Mouse (Mus musculus) limb, embryonic 10.5 days (tissue): ENCODE data around the gene Nell1. TPM values are rescaled to one million over a fixed set of nuclear protein-coding genes. Genes with fewer than 3 reads are reported as not detected.

ENCODE experiments used
- DNase-seq: peaks from one replicate; pipeline ENCODE4 v3.0.0-alpha.2; 2017; ENCODE audit warnings: low spot score
- H3K27ac ChIP-seq: fragments of 300-500 bp; sonication (generic); 2 replicates; pipeline ENCODE4 v1.5.1; 2016; ENCODE audit warnings: mild to moderate bottlenecking
- H3K27me3 ChIP-seq: fragments of 300-500 bp; sonication (generic); 2 replicates; pipeline ENCODE4 v1.6.1; 2016; ENCODE audit warnings: low read depth, mild to moderate bottlenecking; ENCODE audit not compliant: poor library complexity, severe bottlenecking
- H3K36me3 ChIP-seq: fragments of 300-500 bp; sonication (generic); 2 replicates; pipeline ENCODE4 v1.6.1; 2016; ENCODE audit warnings: mild to moderate bottlenecking, moderate library complexity
- H3K4me1 ChIP-seq: fragments of 300-500 bp; sonication (generic); 2 replicates; pipeline ENCODE4 v1.6.1; 2016
- H3K4me3 ChIP-seq: fragments of 300-500 bp; sonication (generic); 2 replicates; pipeline ENCODE4 v1.5.1; 2016; ENCODE audit warnings: mild to moderate bottlenecking, moderate library complexity
- H3K9me3 ChIP-seq: fragments of 300-500 bp; sonication (generic); replicated peaks from 2 replicates; pipeline ENCODE4 v1.6.1; 2016; ENCODE audit warnings: mild to moderate bottlenecking
- WGBS: fragments of 180-500 bp; shearing (Covaris S2); methylation state at CpG from one replicate; pipeline ENCODE4 v1.1.7; 2016; 5-methylcytosine and 5-hydroxymethylcytosine counted together
- polyA plus RNA-seq: library from polyadenylated mRNA; unstranded; fragments of >200 nt; fragmentation: Nextera tagmentation; extraction: Ambion mirVana; gene quantifications from 2 replicates; pipeline ENCODE4 v1.2.1, GENCODE M21; 2016

Nell1 gene
- polyA plus RNA-seq, 1 experiment from 2014 or later: 0.55 TPM

GRCm38 (mm10) chr7:49975441-49976121 lies 917 bp downstream of the Nell1 start:
- peaks cover 18% of the 10 kb centered on the region for H3K4me1 ChIP-seq
- peak overlapping the region; percentile 63 for H3K4me3 ChIP-seq
- WGBS: under 1% methylated on average over 40 of the region's 40 CpGs
- H3K36me3 ChIP-seq: no peaks in the 10 kb centered on the region
- peaks cover 92% of the 10 kb centered on the region for H3K27me3 ChIP-seq
- no peak overlapping the region for H3K27ac ChIP-seq
- DNase-seq: peak; percentile 47
- no peaks in the 10 kb centered on the region for H3K9me3 ChIP-seq

- H3K27me3 ChIP-seq: peaks cover 53% of the 10 kb centered on the region
- 14% methylated on average over 9 of the region's 9 CpGs for WGBS
Observed at GRCm38 (mm10) chr7:49981511-49982227, 7.0 kb downstream of the Nell1 start.

DNA sequence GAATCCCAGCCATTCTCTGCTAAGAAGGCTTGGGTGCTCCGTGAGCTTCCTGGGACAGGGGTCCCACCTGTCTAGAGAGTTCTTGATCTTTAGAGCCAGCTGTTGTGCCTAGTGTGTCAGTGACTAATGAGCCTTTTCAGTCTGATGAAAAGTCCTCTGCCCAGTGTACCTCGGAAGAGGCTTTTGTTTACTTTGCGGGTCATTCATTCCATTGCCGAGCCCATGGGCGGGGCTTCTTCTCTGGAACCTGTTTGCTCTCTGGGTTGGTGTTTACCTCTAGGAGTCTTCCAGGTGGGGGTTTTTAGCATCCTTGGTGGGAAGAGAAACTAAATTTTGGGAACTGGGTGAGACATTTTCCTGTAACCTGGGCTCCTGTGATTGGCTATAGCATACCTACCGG lies 10.0 kb downstream of the Nell1 start:
- no peaks in the 10 kb centered on the region for H3K36me3 ChIP-seq
- no peak overlapping the region for H3K27ac ChIP-seq
- 37% methylated on average over 6 of the region's 6 CpGs for WGBS
- H3K9me3 ChIP-seq: no peaks in the 10 kb centered on the region
- no peak for DNase-seq
- H3K4me3 ChIP-seq: no peak overlapping the region
- no peaks in the 10 kb centered on the region for H3K4me1 ChIP-seq
- peaks cover 24% of the 10 kb centered on the region for H3K27me3 ChIP-seq

More at GRCm38 (mm10) chr7:49981511-49982227, 7.0 kb downstream of the Nell1 start:
- Histone ChIP-seq H3K4me1 (no peaks in the 10 kb centered on the region), H3K36me3 (no peaks in the 10 kb centered on the region), H3K9me3 (no peaks in the 10 kb centered on the region), H3K4me3 (no peak overlapping the region), H3K27ac (no peak overlapping the region)
- DNase-seq: peak; percentile 33

DNA sequence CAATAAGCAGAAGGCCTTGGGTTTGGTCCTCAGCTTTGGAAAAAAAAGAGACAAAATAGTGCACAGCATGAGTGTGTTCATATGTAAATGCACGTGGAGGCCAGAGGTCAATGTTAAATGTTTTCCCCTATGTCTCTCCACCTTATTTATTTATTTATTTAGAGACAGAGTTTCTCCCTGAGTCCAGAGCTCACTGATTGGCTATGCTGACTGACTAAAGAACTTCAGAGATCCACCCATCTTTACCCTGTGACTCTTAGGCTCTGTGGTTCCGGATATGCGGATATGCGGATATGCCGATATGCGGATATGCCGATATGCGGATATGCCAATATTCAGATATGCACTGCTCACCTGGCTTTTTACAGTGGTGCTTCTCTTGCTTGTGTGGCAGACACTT lies 11.3 kb downstream of the Nell1 start:
- H3K27ac ChIP-seq: no peak overlapping the region
- H3K27me3 ChIP-seq: peaks cover 12% of the 10 kb centered on the region
- WGBS: 92% methylated on average over 8 of the region's 8 CpGs
- no peaks in the 10 kb centered on the region for H3K9me3 ChIP-seq
- DNase-seq: no peak
- H3K4me1 ChIP-seq: no peaks in the 10 kb centered on the region
- no peaks in the 10 kb centered on the region for H3K36me3 ChIP-seq
- no peak overlapping the region for H3K4me3 ChIP-seq

GRCm38 (mm10) chr7:49999321-49999720 lies 24.7 kb downstream of the Nell1 start:
- Histone ChIP-seq H3K27ac (no peak overlapping the region), H3K4me3 (no peak overlapping the region), H3K4me1 (no peaks in the 10 kb centered on the region), H3K36me3 (no peaks in the 10 kb centered on the region), H3K27me3 (no peaks in the 10 kb centered on the region), H3K9me3 (no peaks in the 10 kb centered on the region)
- DNase-seq: no peak
- WGBS: 88% methylated on average over 4 of the region's 4 CpGs

- no peak for DNase-seq
- no peaks in the 10 kb centered on the region for H3K27me3 ChIP-seq
- peaks cover 5% of the 10 kb centered on the region for H3K4me1 ChIP-seq
- no peak overlapping the region for H3K4me3 ChIP-seq
- H3K9me3 ChIP-seq: no peaks in the 10 kb centered on the region
- H3K36me3 ChIP-seq: no peaks in the 10 kb centered on the region
- WGBS: 64% methylated on average over 2 of the region's 2 CpGs
- H3K27ac ChIP-seq: no peak overlapping the region
Observed at GRCm38 (mm10) chr7:50005268-50005667, 30.6 kb downstream of the Nell1 start.

DNA sequence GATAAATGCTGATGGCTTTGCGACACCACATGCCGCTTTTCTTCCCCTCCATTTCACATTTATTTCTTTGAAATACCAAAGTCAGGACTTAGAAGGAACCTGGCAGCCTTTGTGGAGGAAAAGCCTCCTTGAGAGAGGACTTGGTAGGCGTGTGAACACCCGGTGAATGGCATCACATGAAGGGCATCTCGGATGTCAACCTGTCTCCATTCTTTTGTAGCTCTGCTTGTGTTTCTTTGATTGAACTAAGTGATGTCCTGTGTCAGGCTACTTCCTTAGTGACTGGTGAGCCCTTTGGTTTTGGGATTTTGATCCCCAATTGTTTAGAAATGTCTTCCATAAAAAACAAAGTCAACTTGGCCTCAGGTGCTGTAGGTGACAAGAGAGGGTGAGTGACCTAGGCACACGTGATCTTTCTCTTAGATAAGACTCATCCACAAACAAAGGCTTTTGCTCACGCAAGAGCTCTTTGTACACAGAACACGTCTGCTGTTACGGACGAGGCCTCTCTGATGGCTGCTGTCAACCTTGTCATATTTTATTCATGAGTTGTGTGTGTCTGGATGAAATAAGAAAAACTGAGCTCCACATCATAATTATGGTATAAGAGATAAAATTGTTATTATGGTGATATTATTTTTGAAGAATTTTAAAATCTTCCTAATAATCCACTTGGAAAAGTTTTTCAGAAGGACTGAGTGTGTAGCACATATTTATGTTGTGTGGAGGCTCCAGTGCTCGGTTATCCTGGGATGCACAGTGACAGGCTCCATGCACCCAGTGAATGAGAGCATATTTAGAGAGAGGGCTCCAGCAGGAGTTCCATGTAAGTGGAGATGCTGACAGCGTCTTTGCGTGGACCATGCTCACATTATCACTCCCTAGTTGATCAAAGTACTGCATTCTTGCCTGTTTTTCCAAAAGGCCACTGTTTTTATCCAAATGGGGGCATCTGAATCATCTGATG lies 60.8 kb downstream of the Nell1 start:
- Histone ChIP-seq H3K4me1 (no peaks in the 10 kb centered on the region), H3K4me3 (no peak overlapping the region), H3K27ac (no peak overlapping the region), H3K36me3 (no peaks in the 10 kb centered on the region), H3K27me3 (no peaks in the 10 kb centered on the region), H3K9me3 (no peaks in the 10 kb centered on the region)
- WGBS: 86% methylated on average over 13 of the region's 13 CpGs
- DNase-seq: no peak

- Histone ChIP-seq H3K4me3 (no peak overlapping the region), H3K36me3 (no peaks in the 10 kb centered on the region), H3K4me1 (peaks cover 5% of the 10 kb centered on the region; the same call in 1 of the 2 replicates), H3K27ac (no peak overlapping the region), H3K9me3 (no peaks in the 10 kb centered on the region), H3K27me3 (no peaks in the 10 kb centered on the region)
- 21% methylated on average over 6 of the region's 6 CpGs for WGBS
- no peak for DNase-seq
Observed at GRCm38 (mm10) chr7:50041112-50041511, 66.4 kb downstream of the Nell1 start.

- Histone ChIP-seq H3K4me3 (no peak overlapping the region), H3K27ac (no peak overlapping the region), H3K4me1 (no peaks in the 10 kb centered on the region), H3K36me3 (no peaks in the 10 kb centered on the region), H3K9me3 (no peaks in the 10 kb centered on the region), H3K27me3 (no peaks in the 10 kb centered on the region)
- WGBS: 87% methylated on average over 4 of the region's 4 CpGs
- no peak for DNase-seq
Observed at GRCm38 (mm10) chr7:50050144-50050543, 75.5 kb downstream of the Nell1 start.

DNA sequence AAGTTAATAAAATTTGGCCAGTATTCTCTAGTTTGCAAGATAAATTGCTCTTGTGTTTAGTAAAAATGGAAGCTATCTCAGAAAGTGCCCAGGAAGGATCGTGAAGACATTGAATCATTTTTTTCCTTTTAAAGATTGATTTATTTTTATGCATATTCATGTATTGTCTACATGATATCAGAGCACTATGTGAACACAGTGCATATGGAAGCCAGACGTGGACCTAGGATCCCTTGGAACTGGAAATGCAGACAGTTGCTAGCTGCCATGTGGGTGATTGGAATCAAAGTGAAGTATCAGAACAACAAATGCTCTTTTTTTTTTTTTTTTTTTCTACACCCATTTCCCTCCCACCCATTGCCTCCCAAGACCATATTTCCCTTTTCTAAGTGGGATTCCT lies 79.0 kb downstream of the Nell1 start:
- 91% methylated on average over 2 of the region's 2 CpGs for WGBS
- no peak for DNase-seq
- no peaks in the 10 kb centered on the region for H3K4me1 ChIP-seq

GRCm38 (mm10) chr7:50094461-50094860 lies 119.8 kb downstream of the Nell1 start:
- H3K4me1 ChIP-seq: no peaks in the 10 kb centered on the region
- no peaks in the 10 kb centered on the region for H3K27me3 ChIP-seq
- H3K36me3 ChIP-seq: no peaks in the 10 kb centered on the region
- no peak overlapping the region for H3K27ac ChIP-seq
- WGBS: 92% methylated on average over 5 of the region's 5 CpGs
- no peak for DNase-seq
- H3K9me3 ChIP-seq: no peaks in the 10 kb centered on the region
- H3K4me3 ChIP-seq: no peak overlapping the region

More for the DNA sequence above, 79.0 kb downstream of the Nell1 start:
- Histone ChIP-seq H3K4me3 (no peak overlapping the region), H3K27ac (no peak overlapping the region), H3K36me3 (no peaks in the 10 kb centered on the region), H3K9me3 (no peaks in the 10 kb centered on the region), H3K27me3 (no peaks in the 10 kb centered on the region)

DNA sequence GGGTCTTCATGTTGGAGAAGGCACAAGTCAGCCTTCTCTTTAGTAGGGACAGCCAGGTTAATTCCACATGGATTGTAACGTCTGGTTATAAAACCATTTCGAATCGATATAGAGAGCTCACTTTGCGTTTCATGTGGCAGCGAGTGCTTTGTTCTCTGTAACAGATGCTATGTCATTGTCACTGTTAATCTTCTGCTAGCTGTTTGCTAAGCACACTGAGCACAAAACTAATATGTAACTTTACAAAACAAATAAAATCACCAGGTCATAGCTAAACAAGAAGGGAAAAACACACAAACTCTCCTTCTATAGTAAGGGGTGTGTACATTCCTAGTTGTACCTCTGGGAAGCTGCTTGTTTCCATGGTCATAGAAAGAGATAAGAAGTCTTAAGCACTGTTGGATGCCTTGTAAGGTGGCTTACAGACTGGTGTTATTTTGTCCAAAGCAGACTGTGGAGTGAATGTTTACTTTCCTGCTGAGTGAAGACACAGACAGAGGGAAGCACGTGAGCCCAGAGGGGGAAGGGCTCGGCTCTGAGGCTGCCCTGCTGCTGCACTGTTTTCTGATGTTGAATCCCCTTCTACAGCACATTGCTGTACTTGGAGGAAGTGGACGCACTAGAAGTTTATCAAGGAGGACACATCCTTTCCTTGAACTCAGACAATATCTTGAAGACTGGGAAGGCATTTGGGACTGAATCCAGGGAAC lies 131.1 kb downstream of the Nell1 start:
- no peaks in the 10 kb centered on the region for H3K36me3 ChIP-seq
- no peaks in the 10 kb centered on the region for H3K27me3 ChIP-seq
- H3K4me1 ChIP-seq: no peaks in the 10 kb centered on the region
- H3K9me3 ChIP-seq: no peaks in the 10 kb centered on the region
- 32% methylated on average over 8 of the region's 8 CpGs for WGBS
- H3K27ac ChIP-seq: no peak overlapping the region
- DNase-seq: no peak
- no peak overlapping the region for H3K4me3 ChIP-seq
